Mouse (Mus musculus): ENCODE measurements around the gene Rhpn2. TPM values are rescaled to one million over a fixed set of nuclear protein-coding genes. Genes with fewer than 3 reads are reported as not detected.

Rhpn2 gene
- polyA plus RNA-seq, 1 experiment = 26.5 TPM

- no peaks in the 10 kb centered on the region for H3K27me3 ChIP-seq (ENCODE audit: control insufficient read depth, insufficient read depth, low read length, poor library complexity, severe bottlenecking)
- H3K36me3 ChIP-seq (ENCODE audit: control insufficient read depth, insufficient read depth, low read length, poor library complexity, severe bottlenecking) = no peaks in the 10 kb centered on the region
- no peak overlapping the region for H3K9ac ChIP-seq (ENCODE audit: low read depth, poor library complexity, severe bottlenecking)
- no peaks in the 10 kb centered on the region for H3K9me3 ChIP-seq (replicated peaks; ENCODE audit: control insufficient read depth, insufficient read depth, low read length, poor library complexity, severe bottlenecking)
- H3K4me3 ChIP-seq (ENCODE audit: low read depth, low read length) = no peak overlapping the region
- H3K4me1 ChIP-seq (ENCODE audit: control insufficient read depth, insufficient read depth, low read length) = no peaks in the 10 kb centered on the region
- no peak overlapping the region for H3K27ac ChIP-seq (ENCODE audit: insufficient read depth, low read length)
- TF ChIP-seq POLR2A (IDR thresholded peaks at IDR 0.05; ENCODE audit: insufficient read depth, low read length) (no peak), CTCF (IDR thresholded peaks at IDR 0.05; ENCODE audit: low read depth, low read length) (no peak), EP300 (IDR thresholded peaks at IDR 0.05; ENCODE audit: insufficient read depth, low read depth, low read length) (no peak)
These were observed 40.3 kb downstream of the Rhpn2 start for GRCm38 (mm10) chr7:35374265-35374664.

GRCm38 (mm10) chr7:35376623-35377022, 42.7 kb downstream of the Rhpn2 start:
- H3K27ac ChIP-seq (ENCODE audit: insufficient read depth, low read length) = no peak overlapping the region
- H3K4me1 ChIP-seq (ENCODE audit: control insufficient read depth, insufficient read depth, low read length) = no peaks in the 10 kb centered on the region
- no peaks in the 10 kb centered on the region for H3K27me3 ChIP-seq (ENCODE audit: control insufficient read depth, insufficient read depth, low read length, poor library complexity, severe bottlenecking)
- no peak overlapping the region for H3K9ac ChIP-seq (ENCODE audit: low read depth, poor library complexity, severe bottlenecking)
- H3K4me3 ChIP-seq (ENCODE audit: low read depth, low read length) = no peak overlapping the region
- no peaks in the 10 kb centered on the region for H3K36me3 ChIP-seq (ENCODE audit: control insufficient read depth, insufficient read depth, low read length, poor library complexity, severe bottlenecking)
- TF ChIP-seq EP300 (IDR thresholded peaks at IDR 0.05; ENCODE audit: insufficient read depth, low read depth, low read length) (no peak), POLR2A (IDR thresholded peaks at IDR 0.05; ENCODE audit: insufficient read depth, low read length) (no peak), CTCF (IDR thresholded peaks at IDR 0.05; ENCODE audit: low read depth, low read length) (no peak)
- H3K9me3 ChIP-seq (replicated peaks; ENCODE audit: control insufficient read depth, insufficient read depth, low read length, poor library complexity, severe bottlenecking) = no peaks in the 10 kb centered on the region

GRCm38 (mm10) chr7:35379492-35380119, 45.6 kb downstream of the Rhpn2 start:
- H3K9ac ChIP-seq (ENCODE audit: low read depth, poor library complexity, severe bottlenecking) = no peak overlapping the region
- H3K9me3 ChIP-seq (replicated peaks; ENCODE audit: control insufficient read depth, insufficient read depth, low read length, poor library complexity, severe bottlenecking) = no peaks in the 10 kb centered on the region
- no peak for TF ChIP-seq POLR2A (IDR thresholded peaks at IDR 0.05; ENCODE audit: insufficient read depth, low read length)
- TF ChIP-seq CTCF (IDR thresholded peaks at IDR 0.05; ENCODE audit: low read depth, low read length) = no peak
- TF ChIP-seq EP300 (IDR thresholded peaks at IDR 0.05; ENCODE audit: insufficient read depth, low read depth, low read length) = no peak
- H3K36me3 ChIP-seq (ENCODE audit: control insufficient read depth, insufficient read depth, low read length, poor library complexity, severe bottlenecking) = no peaks in the 10 kb centered on the region
- no peak overlapping the region for H3K4me3 ChIP-seq (ENCODE audit: low read depth, low read length)
- H3K4me1 ChIP-seq (ENCODE audit: control insufficient read depth, insufficient read depth, low read length) = no peaks in the 10 kb centered on the region
- no peaks in the 10 kb centered on the region for H3K27me3 ChIP-seq (ENCODE audit: control insufficient read depth, insufficient read depth, low read length, poor library complexity, severe bottlenecking)
- no peak overlapping the region for H3K27ac ChIP-seq (ENCODE audit: insufficient read depth, low read length)

- H3K9ac ChIP-seq (ENCODE audit: low read depth, poor library complexity, severe bottlenecking) = no peak overlapping the region
- no peaks in the 10 kb centered on the region for H3K4me1 ChIP-seq (ENCODE audit: control insufficient read depth, insufficient read depth, low read length)
- no peak overlapping the region for H3K4me3 ChIP-seq (ENCODE audit: low read depth, low read length)
- TF ChIP-seq EP300 (IDR thresholded peaks at IDR 0.05; ENCODE audit: insufficient read depth, low read depth, low read length) (no peak), CTCF (IDR thresholded peaks at IDR 0.05; ENCODE audit: low read depth, low read length) (no peak), POLR2A (IDR thresholded peaks at IDR 0.05; ENCODE audit: insufficient read depth, low read length) (no peak)
- H3K27ac ChIP-seq (ENCODE audit: insufficient read depth, low read length) = no peak overlapping the region
- no peaks in the 10 kb centered on the region for H3K36me3 ChIP-seq (ENCODE audit: control insufficient read depth, insufficient read depth, low read length, poor library complexity, severe bottlenecking)
- no peaks in the 10 kb centered on the region for H3K27me3 ChIP-seq (ENCODE audit: control insufficient read depth, insufficient read depth, low read length, poor library complexity, severe bottlenecking)
- H3K9me3 ChIP-seq (replicated peaks; ENCODE audit: control insufficient read depth, insufficient read depth, low read length, poor library complexity, severe bottlenecking) = no peaks in the 10 kb centered on the region
These were observed 46.4 kb downstream of the Rhpn2 start for GRCm38 (mm10) chr7:35380351-35380750.

- H3K4me3 ChIP-seq (ENCODE audit: low read depth, low read length) = no peak overlapping the region
- TF ChIP-seq CTCF (IDR thresholded peaks at IDR 0.05; ENCODE audit: low read depth, low read length) (no peak), EP300 (IDR thresholded peaks at IDR 0.05; ENCODE audit: insufficient read depth, low read depth, low read length) (no peak), POLR2A (IDR thresholded peaks at IDR 0.05; ENCODE audit: insufficient read depth, low read length) (no peak)
These were observed 47.9 kb downstream of the Rhpn2 start for GRCm38 (mm10) chr7:35381861-35382260.

GRCm38 (mm10) chr7:35382706-35383353, 48.9 kb downstream of the Rhpn2 start:
- H3K36me3 ChIP-seq (ENCODE audit: control insufficient read depth, insufficient read depth, low read length, poor library complexity, severe bottlenecking) = no peaks in the 10 kb centered on the region
- no peaks in the 10 kb centered on the region for H3K27me3 ChIP-seq (ENCODE audit: control insufficient read depth, insufficient read depth, low read length, poor library complexity, severe bottlenecking)
- H3K9me3 ChIP-seq (replicated peaks; ENCODE audit: control insufficient read depth, insufficient read depth, low read length, poor library complexity, severe bottlenecking) = no peaks in the 10 kb centered on the region
- TF ChIP-seq EP300 (IDR thresholded peaks at IDR 0.05; ENCODE audit: insufficient read depth, low read depth, low read length) = 0 out of 2 replicates have a peak, but pooled peaks have one; percentile 23
- no peak for TF ChIP-seq POLR2A (IDR thresholded peaks at IDR 0.05; ENCODE audit: insufficient read depth, low read length)
- H3K4me3 ChIP-seq (ENCODE audit: low read depth, low read length) = no peak overlapping the region
- H3K9ac ChIP-seq (ENCODE audit: low read depth, poor library complexity, severe bottlenecking) = no peak overlapping the region
- H3K27ac ChIP-seq (ENCODE audit: insufficient read depth, low read length) = peak overlapping the region; percentile 90
- H3K4me1 ChIP-seq (ENCODE audit: control insufficient read depth, insufficient read depth, low read length) = no peaks in the 10 kb centered on the region

More at GRCm38 (mm10) chr7:35381861-35382260, 47.9 kb downstream of the Rhpn2 start:
- H3K27me3 ChIP-seq (ENCODE audit: control insufficient read depth, insufficient read depth, low read length, poor library complexity, severe bottlenecking) = no peaks in the 10 kb centered on the region
- H3K36me3 ChIP-seq (ENCODE audit: control insufficient read depth, insufficient read depth, low read length, poor library complexity, severe bottlenecking) = no peaks in the 10 kb centered on the region
- no peaks in the 10 kb centered on the region for H3K4me1 ChIP-seq (ENCODE audit: control insufficient read depth, insufficient read depth, low read length)
- no peaks in the 10 kb centered on the region for H3K9me3 ChIP-seq (replicated peaks; ENCODE audit: control insufficient read depth, insufficient read depth, low read length, poor library complexity, severe bottlenecking)
- no peak overlapping the region for H3K9ac ChIP-seq (ENCODE audit: low read depth, poor library complexity, severe bottlenecking)
- H3K27ac ChIP-seq (ENCODE audit: insufficient read depth, low read length) = peak overlapping the region; percentile 87
